Mouse (Mus musculus) heart, embryonic 10.5 days (tissue): ENCODE data around the gene Ciapin1. TPM values are rescaled to one million over a fixed set of nuclear protein-coding genes. Genes with fewer than 3 reads are reported as not detected.

Experiments used
- DNase-seq: peaks from one replicate; pipeline ENCODE4 v3.0.0-alpha.2; 2017; ENCODE audit warnings: low spot score
- H3K27ac ChIP-seq: fragments of 300-500 bp; sonication (generic); 2 replicates; pipeline ENCODE4 v1.5.1; 2016; ENCODE audit warnings: mild to moderate bottlenecking
- H3K27me3 ChIP-seq: fragments of 300-500 bp; sonication (generic); 2 replicates; pipeline ENCODE4 v1.6.1; 2016; ENCODE audit warnings: mild to moderate bottlenecking; ENCODE audit not compliant: poor library complexity, insufficient read depth, severe bottlenecking
- H3K36me3 ChIP-seq: fragments of 300-500 bp; sonication (generic); 2 replicates; pipeline ENCODE4 v1.6.1; 2016; ENCODE audit warnings: mild to moderate bottlenecking, moderate library complexity
- H3K4me1 ChIP-seq: fragments of 300-500 bp; sonication (generic); 2 replicates; pipeline ENCODE4 v1.6.1; 2016; ENCODE audit warnings: mild to moderate bottlenecking
- H3K4me3 ChIP-seq: fragments of 300-500 bp; sonication (generic); 2 replicates; pipeline ENCODE4 v1.5.1; 2016; ENCODE audit warnings: mild to moderate bottlenecking, moderate library complexity
- H3K9me3 ChIP-seq: fragments of 300-500 bp; sonication (generic); 2 replicates; pipeline ENCODE4 v1.6.1; 2016; ENCODE audit warnings: mild to moderate bottlenecking, moderate library complexity
- WGBS: fragments of 180-500 bp; shearing (Covaris S2); methylation state at CpG from one replicate; pipeline ENCODE4 v1.1.7; 2016; 5-methylcytosine and 5-hydroxymethylcytosine counted together
- polyA plus RNA-seq: library from polyadenylated mRNA; unstranded; fragments of >200 nt; fragmentation: Nextera tagmentation; extraction: Ambion mirVana; gene quantifications from 2 replicates; pipeline ENCODE4 v1.2.1, GENCODE M21; 2016

Ciapin1 gene
- polyA plus RNA-seq, 1 experiment from 2014 or later, result 158 TPM

DNA sequence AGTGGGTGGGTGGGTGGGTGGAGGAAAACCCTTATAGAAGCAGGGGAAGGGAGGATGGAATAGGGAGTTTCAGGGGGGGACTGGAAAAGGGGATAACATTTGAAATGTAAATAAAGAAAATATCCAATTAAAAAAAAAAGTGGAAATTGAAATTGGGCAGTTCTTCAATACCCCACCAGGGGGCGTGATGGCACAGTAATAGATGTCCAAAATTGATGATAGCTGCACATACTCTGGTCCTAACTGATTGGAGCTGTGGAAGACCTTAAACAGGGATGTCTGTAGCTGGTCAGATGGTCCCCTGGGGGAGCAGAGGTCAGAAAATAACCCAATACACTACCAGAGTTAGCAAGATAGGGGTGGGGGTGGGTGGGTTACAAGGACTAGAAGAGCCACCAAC, 23.6 kb downstream of the Ciapin1 start:
- 0% methylated on average over 1 of the region's 1 CpGs for WGBS
- Histone ChIP-seq H3K4me1 (peaks cover 15% of the 10 kb centered on the region), H3K27me3 (0 out of 2 replicates have a peak, but pooled peaks cover 6% of the 10 kb centered on the region), H3K9me3 (no peaks in the 10 kb centered on the region), H3K27ac (no peak overlapping the region), H3K4me3 (no peak overlapping the region), H3K36me3 (no peaks in the 10 kb centered on the region)
- DNase-seq, result no peak

- Histone ChIP-seq H3K9me3 (no peaks in the 10 kb centered on the region), H3K27me3 (peaks cover 19% of the 10 kb centered on the region; the same call in 1 of the 2 replicates), H3K27ac (no peak overlapping the region), H3K4me3 (no peak overlapping the region), H3K36me3 (no peaks in the 10 kb centered on the region), H3K4me1 (peaks cover 17% of the 10 kb centered on the region)
- 34% methylated on average over 6 of the region's 6 CpGs for WGBS
- peak; percentile 86 for DNase-seq
Observed at GRCm38 (mm10) chr8:94812645-94813098, 25.5 kb downstream of the Ciapin1 start.

GRCm38 (mm10) chr8:94811654-94812053, 26.5 kb downstream of the Ciapin1 start:
- no peak overlapping the region for H3K4me3 ChIP-seq
- DNase-seq, result no peak

GRCm38 (mm10) chr8:94810855-94811254, 27.3 kb downstream of the Ciapin1 start:
- H3K4me1 ChIP-seq, result peaks cover 22% of the 10 kb centered on the region
- no peak overlapping the region for H3K4me3 ChIP-seq
- H3K9me3 ChIP-seq, result no peaks in the 10 kb centered on the region
- peaks cover 29% of the 10 kb centered on the region for H3K27me3 ChIP-seq
- WGBS, result 72% methylated on average over 5 of the region's 5 CpGs
- no peaks in the 10 kb centered on the region for H3K36me3 ChIP-seq
- no peak for DNase-seq
- H3K27ac ChIP-seq, result no peak overlapping the region

More at GRCm38 (mm10) chr8:94811654-94812053, 26.5 kb downstream of the Ciapin1 start:
- Histone ChIP-seq H3K4me1 (peaks cover 22% of the 10 kb centered on the region), H3K9me3 (no peaks in the 10 kb centered on the region), H3K27me3 (peaks cover 29% of the 10 kb centered on the region), H3K27ac (no peak overlapping the region), H3K36me3 (no peaks in the 10 kb centered on the region)
- 64% methylated on average over 6 of the region's 6 CpGs for whole genome bisulfite sequencing

DNA sequence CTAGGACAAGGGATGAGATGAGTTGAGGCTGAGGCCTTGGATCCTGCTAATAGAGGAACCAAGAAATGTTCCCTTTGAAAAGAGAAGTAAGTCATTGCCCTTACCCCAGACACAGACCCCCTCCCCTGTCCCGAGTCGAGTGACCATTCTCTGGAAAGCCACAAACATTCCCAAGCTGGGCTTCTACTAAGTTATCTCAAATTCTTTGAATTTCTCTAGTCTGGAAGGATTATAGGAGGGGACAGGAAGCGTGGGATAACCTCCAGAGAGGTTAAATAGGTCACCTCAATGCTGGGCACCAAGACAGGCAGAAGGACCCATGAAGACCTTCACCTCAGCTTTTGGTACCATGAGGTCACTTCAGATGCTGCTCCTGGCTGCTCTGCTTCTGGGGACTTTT, 28.0 kb downstream of the Ciapin1 start, which contains the start of gene Ccl17:
Gene Ccl17 (plus strand): TSS at position 301 of the 400 bp plus-strand sequence.
- DNase-seq, result no peak
- H3K9me3 ChIP-seq, result no peaks in the 10 kb centered on the region
- H3K36me3 ChIP-seq, result no peaks in the 10 kb centered on the region
- peaks cover 22% of the 10 kb centered on the region for H3K4me1 ChIP-seq
- H3K4me3 ChIP-seq, result no peak within 1 kb of the TSS
- WGBS, result 16% methylated on average over 3 of the region's 3 CpGs
- no peak within 1 kb of the TSS for H3K27ac ChIP-seq
- H3K27me3 ChIP-seq, result peaks cover 29% of the 10 kb centered on the region

DNA sequence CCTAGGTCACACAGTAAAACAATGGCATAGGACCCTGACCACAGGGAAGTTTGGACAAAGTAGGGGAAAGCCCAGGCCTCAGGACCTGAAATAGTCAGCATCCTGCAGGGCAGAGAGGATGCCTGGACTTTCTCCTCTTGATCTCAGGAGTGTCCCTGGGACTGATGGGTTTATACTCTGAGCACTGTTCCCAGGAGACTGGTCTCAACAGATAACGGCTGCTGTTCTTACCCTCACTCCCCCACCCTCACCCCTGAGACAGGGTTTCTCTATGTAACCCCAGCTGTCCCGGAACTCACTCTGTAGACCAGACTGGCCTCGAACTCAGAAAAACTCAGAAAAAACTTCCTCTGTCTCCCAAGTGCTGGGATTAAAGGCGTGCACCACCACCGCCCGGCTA, 29.8 kb downstream of the Ciapin1 start:
- Histone ChIP-seq H3K27me3 (peaks cover 29% of the 10 kb centered on the region), H3K9me3 (no peaks in the 10 kb centered on the region)
- WGBS, result 68% methylated on average over 6 of the region's 6 CpGs

DNA sequence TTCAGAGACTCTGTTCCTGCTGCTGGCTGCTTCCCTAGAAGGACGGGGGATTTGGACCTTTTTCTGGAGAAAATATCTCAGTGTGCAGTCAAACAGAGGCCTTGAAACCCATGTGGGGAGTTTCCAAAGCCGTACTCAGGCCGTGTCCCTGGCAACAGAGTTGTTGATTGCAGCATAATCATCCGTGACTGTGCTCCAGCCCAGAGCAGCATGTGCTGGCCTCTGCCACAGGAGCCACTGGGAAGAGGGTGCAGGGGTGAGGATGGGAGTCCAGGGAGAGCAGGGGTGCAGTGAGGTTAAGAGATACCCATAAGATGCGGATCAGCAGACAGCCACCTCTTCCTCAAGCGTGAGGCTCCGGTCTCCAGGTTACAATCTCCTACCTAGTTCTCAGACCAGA, 30.7 kb downstream of the Ciapin1 start:
- H3K4me3 ChIP-seq, result no peak overlapping the region
- H3K36me3 ChIP-seq, result no peaks in the 10 kb centered on the region
- H3K4me1 ChIP-seq, result peaks cover 36% of the 10 kb centered on the region
- H3K9me3 ChIP-seq, result no peaks in the 10 kb centered on the region
- no peak for DNase-seq
- 65% methylated on average over 7 of the region's 7 CpGs for WGBS
- H3K27me3 ChIP-seq, result peaks cover 29% of the 10 kb centered on the region
- H3K27ac ChIP-seq, result peak overlapping the region; percentile 6; the same call in 1 of the 2 replicates

More for the DNA sequence above, 29.8 kb downstream of the Ciapin1 start:
- H3K4me3 ChIP-seq, result no peak overlapping the region
- DNase-seq, result no peak
- peaks cover 33% of the 10 kb centered on the region for H3K4me1 ChIP-seq
- no peaks in the 10 kb centered on the region for H3K36me3 ChIP-seq
- H3K27ac ChIP-seq, result no peak overlapping the region

DNA sequence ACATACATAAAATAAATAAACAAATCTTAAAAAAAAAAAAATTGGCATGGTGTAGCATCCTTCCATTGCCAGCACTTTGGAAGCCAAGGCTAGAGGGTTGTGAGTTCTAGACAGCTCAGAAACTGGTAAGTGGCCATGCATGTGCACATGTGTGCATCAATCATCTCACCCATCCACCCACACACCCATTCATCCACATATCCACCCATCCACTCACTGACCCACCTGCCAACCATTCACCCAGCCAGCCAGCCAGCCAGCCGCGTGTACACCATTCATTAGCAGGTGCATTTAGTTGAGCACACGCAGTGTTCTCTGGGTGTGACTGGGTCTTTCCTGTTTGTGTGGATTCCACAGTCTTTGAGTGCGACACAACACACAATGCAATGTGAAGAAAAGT, 32.3 kb downstream of the Ciapin1 start:
- no peak overlapping the region for H3K4me3 ChIP-seq
- no peaks in the 10 kb centered on the region for H3K9me3 ChIP-seq
- no peaks in the 10 kb centered on the region for H3K36me3 ChIP-seq
- no peak for DNase-seq
- H3K27me3 ChIP-seq, result peaks cover 25% of the 10 kb centered on the region
- WGBS, result 81% methylated on average over 4 of the region's 4 CpGs
- no peak overlapping the region for H3K27ac ChIP-seq
- peaks cover 48% of the 10 kb centered on the region for H3K4me1 ChIP-seq

- Histone ChIP-seq H3K27ac (no peak overlapping the region), H3K4me3 (no peak overlapping the region), H3K36me3 (no peaks in the 10 kb centered on the region), H3K9me3 (no peaks in the 10 kb centered on the region), H3K27me3 (peaks cover 25% of the 10 kb centered on the region), H3K4me1 (peaks cover 43% of the 10 kb centered on the region)
- DNase-seq, result no peak
- WGBS, result 61% methylated on average over 10 of the region's 10 CpGs
Observed at GRCm38 (mm10) chr8:94804546-94805340, 33.4 kb downstream of the Ciapin1 start.

GRCm38 (mm10) chr8:94803551-94803950, 34.6 kb downstream of the Ciapin1 start:
- no peak overlapping the region for H3K4me3 ChIP-seq
- DNase-seq, result no peak
- WGBS, result 35% methylated on average over 6 of the region's 6 CpGs
- H3K9me3 ChIP-seq, result no peaks in the 10 kb centered on the region
- H3K27ac ChIP-seq, result no peak overlapping the region
- H3K4me1 ChIP-seq, result peaks cover 40% of the 10 kb centered on the region
- H3K27me3 ChIP-seq, result peaks cover 20% of the 10 kb centered on the region
- H3K36me3 ChIP-seq, result no peaks in the 10 kb centered on the region

GRCm38 (mm10) chr8:94802375-94802774, 35.8 kb downstream of the Ciapin1 start:
- Histone ChIP-seq H3K36me3 (no peaks in the 10 kb centered on the region), H3K4me1 (peaks cover 37% of the 10 kb centered on the region), H3K27me3 (peaks cover 10% of the 10 kb centered on the region; the same call in 1 of the 2 replicates), H3K27ac (no peak overlapping the region), H3K9me3 (no peaks in the 10 kb centered on the region), H3K4me3 (no peak overlapping the region)
- DNase-seq, result no peak
- WGBS, result 41% methylated on average over 4 of the region's 4 CpGs

DNA sequence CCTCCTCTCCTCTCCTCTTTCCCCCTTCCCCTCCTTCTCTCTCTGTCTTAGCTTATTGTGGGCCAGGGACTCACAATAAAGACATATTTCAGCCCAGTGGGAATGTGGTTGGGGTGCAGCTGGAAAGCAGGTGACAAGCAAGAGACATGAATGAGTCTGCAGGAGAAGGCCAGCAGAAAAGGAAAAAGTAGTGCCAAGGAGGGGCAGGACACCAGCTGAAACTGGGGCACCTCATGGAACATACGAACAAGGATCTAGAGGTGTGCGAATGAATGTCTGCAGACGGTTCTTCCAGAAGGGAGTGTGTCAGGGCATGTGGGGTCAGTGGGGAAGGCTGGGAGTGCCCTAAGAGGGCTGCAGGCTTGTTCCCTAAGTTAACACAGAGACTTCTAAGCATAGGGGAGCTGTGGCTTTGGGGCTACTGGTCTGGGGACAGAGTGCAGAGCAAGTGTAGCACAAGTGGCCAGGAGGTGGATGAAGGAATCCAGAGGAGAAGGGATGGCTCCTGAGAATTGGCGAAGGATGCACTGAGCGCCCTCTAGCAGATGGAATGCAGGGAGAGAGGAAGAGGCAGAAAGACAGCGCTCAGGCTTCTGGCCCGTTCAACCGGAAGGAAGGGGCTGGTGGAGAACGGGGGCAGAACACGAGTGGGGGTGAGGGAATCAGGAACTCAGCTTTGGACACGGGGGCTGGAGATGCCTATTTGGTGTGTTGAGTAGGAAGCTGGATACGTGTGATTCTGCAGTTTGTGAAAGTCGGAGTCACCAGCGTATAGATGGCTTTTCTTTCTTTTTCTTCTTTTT, 36.7 kb downstream of the Ciapin1 start:
- DNase-seq, result no peak
- 39% methylated on average over 14 of the region's 14 CpGs for WGBS
- no peak overlapping the region for H3K27ac ChIP-seq
- H3K4me1 ChIP-seq, result peaks cover 34% of the 10 kb centered on the region
- no peaks in the 10 kb centered on the region for H3K36me3 ChIP-seq
- H3K27me3 ChIP-seq, result 0 out of 2 replicates have a peak, but pooled peaks cover 3% of the 10 kb centered on the region
- H3K9me3 ChIP-seq, result no peaks in the 10 kb centered on the region
- H3K4me3 ChIP-seq, result no peak overlapping the region
